Mouse (Mus musculus): ENCODE data around the gene Rdh13. TPM values are rescaled to one million over a fixed set of nuclear protein-coding genes. Genes with fewer than 3 reads are reported as not detected.
"Not testable (repeated sequence)": the region's sequence is repeated elsewhere in the genome, so short reads cannot be mapped to it uniquely, and the experiment has no call there.

Rdh13 gene
- polyA plus RNA-seq, 1 experiment from 2014 or later: 27.3 TPM

- H3K9ac ChIP-seq: no peak overlapping the region
- peaks cover 78% of the 10 kb centered on the region for H3K36me3 ChIP-seq (ENCODE audit: insufficient read depth)
- no peak for TF ChIP-seq CTCF (IDR thresholded peaks at IDR 0.05; ENCODE audit: low read depth)
- 87% methylated on average over 8 of the region's 8 CpGs for WGBS
- no peak overlapping the region for H3K27ac ChIP-seq (ENCODE audit: low read depth)
- no peak for DNase-seq
- no peak for ATAC-seq (ENCODE audit: insufficient read depth)
- no peaks in the 10 kb centered on the region for H3K9me3 ChIP-seq (ENCODE audit: low read depth, low read length)
- no peaks in the 10 kb centered on the region for H3K4me1 ChIP-seq (ENCODE audit: insufficient read depth)
- H3K27me3 ChIP-seq (ENCODE audit: insufficient read depth, low read length): no peaks in the 10 kb centered on the region
- H3K4me3 ChIP-seq (ENCODE audit: low read depth, low read length): no peak overlapping the region
- no peak overlapping the region for H3K4me2 ChIP-seq
Observed at GRCm38 (mm10) chr7:4432026-4432425, 13.4 kb downstream of the Rdh13 start.

DNA sequence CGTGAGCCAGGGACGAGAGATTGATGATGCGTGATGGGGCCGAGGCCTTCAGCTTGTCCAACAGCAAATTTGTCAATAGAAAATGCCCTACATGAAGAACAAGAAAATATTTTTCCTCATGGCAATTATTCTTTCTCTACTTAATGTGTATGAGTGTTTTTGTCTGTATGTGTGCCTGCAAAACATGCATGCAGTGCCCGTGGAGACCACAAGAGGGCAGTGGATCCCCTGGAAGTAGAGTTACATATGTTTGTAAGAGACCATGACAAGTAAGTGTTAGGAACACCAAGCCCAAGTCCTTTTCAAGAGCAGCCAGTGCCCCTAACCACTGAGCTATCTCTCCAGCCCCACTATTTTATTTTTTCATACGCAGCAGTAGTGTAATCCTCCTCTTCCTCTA is 13.9 kb downstream of the Rdh13 start:
- no peaks in the 10 kb centered on the region for H3K9me3 ChIP-seq (ENCODE audit: low read depth, low read length)
- H3K4me2 ChIP-seq: no peak overlapping the region
- H3K27ac ChIP-seq (ENCODE audit: low read depth): no peak overlapping the region
- peak; percentile 92 for TF ChIP-seq CTCF (IDR thresholded peaks at IDR 0.05; ENCODE audit: low read depth)
- H3K36me3 ChIP-seq (ENCODE audit: insufficient read depth): peaks cover 78% of the 10 kb centered on the region
- WGBS: 70% methylated on average over 6 of the region's 6 CpGs
- ATAC-seq (ENCODE audit: insufficient read depth) (no peak), DNase-seq (peak; percentile 90)
- no peaks in the 10 kb centered on the region for H3K4me1 ChIP-seq (ENCODE audit: insufficient read depth)
- H3K27me3 ChIP-seq (ENCODE audit: insufficient read depth, low read length): no peaks in the 10 kb centered on the region
- no peak overlapping the region for H3K9ac ChIP-seq
- H3K4me3 ChIP-seq (ENCODE audit: low read depth, low read length): no peak overlapping the region

GRCm38 (mm10) chr7:4430246-4430844 is 15.1 kb downstream of the Rdh13 start:
- TF ChIP-seq CTCF (IDR thresholded peaks at IDR 0.05; ENCODE audit: low read depth): no peak
- Histone ChIP-seq H3K4me3 (ENCODE audit: low read depth, low read length) (no peak overlapping the region), H3K27me3 (ENCODE audit: insufficient read depth, low read length) (no peaks in the 10 kb centered on the region), H3K9me3 (ENCODE audit: low read depth, low read length) (no peaks in the 10 kb centered on the region), H3K4me1 (ENCODE audit: insufficient read depth) (no peaks in the 10 kb centered on the region), H3K27ac (ENCODE audit: low read depth) (no peak overlapping the region), H3K36me3 (ENCODE audit: insufficient read depth) (peaks cover 79% of the 10 kb centered on the region), H3K9ac (no peak overlapping the region), H3K4me2 (no peak overlapping the region)
- 92% methylated on average over 9 of the region's 9 CpGs for WGBS
- ATAC-seq (ENCODE audit: insufficient read depth) (no peak), DNase-seq (no peak)

- H3K4me1 ChIP-seq (ENCODE audit: insufficient read depth): no peaks in the 10 kb centered on the region
- H3K9ac ChIP-seq: no peak overlapping the region
- peak; percentile 100 for TF ChIP-seq CTCF (IDR thresholded peaks at IDR 0.05; ENCODE audit: low read depth)
- no peak overlapping the region for H3K27ac ChIP-seq (ENCODE audit: low read depth)
- DNase-seq: peak; percentile 98
- peak; percentile 94 for ATAC-seq (ENCODE audit: insufficient read depth)
- peaks cover 66% of the 10 kb centered on the region for H3K36me3 ChIP-seq (ENCODE audit: insufficient read depth)
- H3K9me3 ChIP-seq (ENCODE audit: low read depth, low read length): no peaks in the 10 kb centered on the region
- H3K4me3 ChIP-seq (ENCODE audit: low read depth, low read length): no peak overlapping the region
- WGBS: 60% methylated on average over 7 of the region's 7 CpGs
- no peak overlapping the region for H3K4me2 ChIP-seq
- no peaks in the 10 kb centered on the region for H3K27me3 ChIP-seq (ENCODE audit: insufficient read depth, low read length)
Observed at GRCm38 (mm10) chr7:4427161-4427912, 18.1 kb downstream of the Rdh13 start.

DNA sequence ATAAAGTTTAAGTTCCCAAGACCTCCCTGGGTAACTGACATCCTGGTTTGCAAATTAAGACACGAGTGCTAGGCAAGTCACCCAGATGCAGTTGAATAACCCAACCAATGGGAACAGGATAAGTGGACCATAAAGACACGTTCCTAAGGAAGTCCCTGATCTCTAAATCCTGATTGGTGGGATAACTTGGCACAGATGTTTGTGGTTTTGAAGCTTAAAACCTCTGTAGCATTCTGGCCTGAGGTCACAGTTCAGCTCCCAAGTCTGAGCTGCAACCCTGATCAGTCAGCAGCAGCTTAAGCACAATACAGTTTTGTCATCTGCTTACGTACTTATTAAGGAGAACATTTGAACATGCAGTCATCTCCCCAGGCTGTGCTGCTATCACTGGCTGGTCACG is 25.2 kb downstream of the Rdh13 start:
- no peak for TF ChIP-seq CTCF (IDR thresholded peaks at IDR 0.05; ENCODE audit: low read depth)
- H3K9me3 ChIP-seq (ENCODE audit: low read depth, low read length): no peaks in the 10 kb centered on the region
- no peak overlapping the region for H3K4me3 ChIP-seq (ENCODE audit: low read depth, low read length)
- no peaks in the 10 kb centered on the region for H3K27me3 ChIP-seq (ENCODE audit: insufficient read depth, low read length)
- H3K4me2 ChIP-seq: no peak overlapping the region
- 66% methylated on average over 4 of the region's 4 CpGs for WGBS
- DNase-seq: no peak
- no peak for ATAC-seq (ENCODE audit: insufficient read depth)
- H3K27ac ChIP-seq (ENCODE audit: low read depth): no peak overlapping the region
- H3K9ac ChIP-seq: no peak overlapping the region
- no peaks in the 10 kb centered on the region for H3K4me1 ChIP-seq (ENCODE audit: insufficient read depth)
- peaks cover 4% of the 10 kb centered on the region; the same call in 1 of the 2 replicates for H3K36me3 ChIP-seq (ENCODE audit: insufficient read depth)

- ATAC-seq (ENCODE audit: insufficient read depth): no peak
- H3K27ac ChIP-seq (ENCODE audit: low read depth): no peak overlapping the region
- DNase-seq: no peak
- no peaks in the 10 kb centered on the region for H3K36me3 ChIP-seq (ENCODE audit: insufficient read depth)
- TF ChIP-seq CTCF (IDR thresholded peaks at IDR 0.05; ENCODE audit: low read depth): no peak
- H3K9me3 ChIP-seq (ENCODE audit: low read depth, low read length): no peaks in the 10 kb centered on the region
- WGBS: 71% methylated on average over 6 of the region's 6 CpGs
- no peak overlapping the region for H3K9ac ChIP-seq
- no peaks in the 10 kb centered on the region for H3K27me3 ChIP-seq (ENCODE audit: insufficient read depth, low read length)
- no peaks in the 10 kb centered on the region for H3K4me1 ChIP-seq (ENCODE audit: insufficient read depth)
- H3K4me3 ChIP-seq (ENCODE audit: low read depth, low read length): no peak overlapping the region
- no peak overlapping the region for H3K4me2 ChIP-seq
Observed at GRCm38 (mm10) chr7:4419681-4420080, 25.8 kb downstream of the Rdh13 start.

GRCm38 (mm10) chr7:4412406-4412805 is 33.0 kb downstream of the Rdh13 start:
- not testable (repeated sequence) for H3K9me3 ChIP-seq (ENCODE audit: low read depth, low read length); H3K27ac ChIP-seq (ENCODE audit: low read depth); H3K4me1 ChIP-seq (ENCODE audit: insufficient read depth); ATAC-seq (ENCODE audit: insufficient read depth); H3K4me2 ChIP-seq; H3K27me3 ChIP-seq (ENCODE audit: insufficient read depth, low read length); H3K36me3 ChIP-seq (ENCODE audit: insufficient read depth); H3K9ac ChIP-seq; H3K4me3 ChIP-seq (ENCODE audit: low read depth, low read length); DNase-seq
- 94% methylated on average over 15 of the region's 15 CpGs for WGBS

Data from lung, embryonic 14.5 days (tissue).